In the genomic region with DNA sequence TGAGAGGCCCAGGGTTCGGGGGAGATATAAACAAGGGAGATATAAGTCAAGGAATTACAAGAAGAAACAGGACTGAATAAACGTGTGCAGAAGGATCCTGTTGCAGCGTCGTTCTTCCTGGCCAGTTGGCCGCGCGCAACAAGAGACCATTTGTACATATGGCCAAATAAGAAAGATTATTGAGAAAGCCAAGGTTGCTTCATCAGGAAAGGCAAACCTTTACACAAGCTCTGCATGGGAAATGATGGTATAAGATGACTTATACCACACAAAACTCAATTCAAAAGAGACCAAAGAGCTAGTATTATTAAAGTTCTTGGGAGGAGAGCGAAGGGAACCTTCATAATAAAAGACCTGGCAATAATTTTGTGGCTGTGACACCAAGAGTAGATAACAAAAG, we compare ENCODE assay signal across 24 mouse cellular contexts. TPM values are rescaled to one million over a fixed set of nuclear protein-coding genes. Genes with fewer than 3 reads are reported as not detected.
DNase-seq lines count a peak whose midpoint lies in the region; ATAC-seq lines count a peak whose summit lies in the region.
"Had no signal": no experiment of that assay in that cellular context is flagged by ENCODE, and none has a peak within 500 bp of the region (broad histone marks: within the 10 kb centered on the region; RNA-seq: fewer than 3 reads in every experiment).

No protein-coding gene starts in this region.

- peak; percentile 44 for DNase-seq in 416B (ENCODE audit: low read depth)
- no peak for DNase-seq in heart, embryonic 10.5 days (ENCODE audit: low spot score)
- DNase-seq in right cerebral cortex, postnatal 10 days (ENCODE audit: low spot score in 2 of 2) = no peak
- DNase-seq: adrenal gland, adult 8-10 months; adrenal gland, postnatal 14 days; adrenal gland, postnatal 36 days; B cell, adult 2 months; cerebellum, adult 11-12 months; cerebellum, adult 2 months; cerebellum, adult 9-10 months; cerebellum, postnatal 10 days; cerebellum, postnatal 25 days; forebrain, postnatal 0 days had no signal

- no peak overlapping the region for H3K27ac ChIP-seq in heart, embryonic 10.5 days
- H3K27ac ChIP-seq: embryonic facial prominence, embryonic 10.5 days; embryonic facial prominence, embryonic 12.5 days; forebrain, embryonic 13.5 days; forebrain, embryonic 15.5 days had no signal

- peak; percentile 51 for ATAC-seq in granulocyte monocyte progenitor cell, adult 5-6 weeks (replicated peaks; ENCODE audit: poor library complexity, severe bottlenecking)
- ATAC-seq in megakaryocyte progenitor cell, adult 5-6 weeks (replicated peaks; ENCODE audit: poor library complexity) = peak; percentile 79
- ATAC-seq: activated CD4-positive, CD25-positive, alpha-beta regulatory T cell, adult 4 months; CD4-positive, CD25-positive, alpha-beta regulatory T cell, adult 4 months; forebrain, embryonic 13.5 days; forebrain, embryonic 15.5 days; forebrain, postnatal 0 days; Patski had no signal

- H3K36me3 ChIP-seq in heart, embryonic 10.5 days = no peaks in the 10 kb centered on the region
- H3K36me3 ChIP-seq: embryonic facial prominence, embryonic 10.5 days; embryonic facial prominence, embryonic 12.5 days; forebrain, embryonic 15.5 days; G1E had no signal

- peaks cover 7% of the 10 kb centered on the region; the same call in 1 of the 2 replicates for H3K4me1 ChIP-seq in heart, embryonic 10.5 days
- H3K4me1 ChIP-seq: embryonic facial prominence, embryonic 10.5 days; embryonic facial prominence, embryonic 12.5 days; forebrain, embryonic 13.5 days; forebrain, embryonic 15.5 days had no signal

- no peak overlapping the region for H3K4me3 ChIP-seq in heart, embryonic 10.5 days
- H3K4me3 ChIP-seq: embryonic facial prominence, embryonic 10.5 days; embryonic facial prominence, embryonic 12.5 days; forebrain, embryonic 13.5 days; forebrain, embryonic 15.5 days had no signal

- H3K9me3 ChIP-seq in heart, embryonic 10.5 days = no peaks in the 10 kb centered on the region
- H3K9me3 ChIP-seq: embryonic facial prominence, embryonic 10.5 days; embryonic facial prominence, embryonic 12.5 days; forebrain, embryonic 13.5 days; forebrain, embryonic 15.5 days; G1E had no signal

- H3K27me3 ChIP-seq in heart, embryonic 10.5 days (ENCODE audit: insufficient read depth, poor library complexity, severe bottlenecking) = no peaks in the 10 kb centered on the region
- H3K27me3 ChIP-seq: CH12.LX; embryonic facial prominence, embryonic 12.5 days; forebrain, embryonic 13.5 days; forebrain, embryonic 15.5 days had no signal

- WGBS in heart, embryonic 10.5 days = 83% methylated on average over 8 of the region's 8 CpGs

RNA-seq across cellular contexts. Expression of a gene that starts 49.1 kb away (rescaled TPM):
- total RNA-seq in granulocyte monocyte progenitor cell, adult 5-6 weeks (2014; fragmentation: Nextera tagmentation) = 504 and 603 TPM in 2 replicates
- total RNA-seq in granulocyte monocyte progenitor cell, adult 5-6 weeks (2017) = 303 and 340 TPM in 2 replicates
- 461 and 468 TPM in 2 replicates for total RNA-seq in megakaryocyte progenitor cell, adult 5-6 weeks (2015)
- 318 and 331 TPM in 2 replicates for total RNA-seq in megakaryocyte progenitor cell, adult 5-6 weeks (2017)
- polyA plus RNA-seq in heart, embryonic 10.5 days (2016; fragmentation: Nextera tagmentation; extraction: Ambion mirVana) = 1,023 and 1,250 TPM in 2 replicates

RNA-seq across cellular contexts. Expression of a gene that starts 49.8 kb away (rescaled TPM):
- total RNA-seq in granulocyte monocyte progenitor cell, adult 5-6 weeks (2014; fragmentation: Nextera tagmentation) = 45.8 and 70.9 TPM in 2 replicates
- 67.8 and 69.3 TPM in 2 replicates for total RNA-seq in granulocyte monocyte progenitor cell, adult 5-6 weeks (2017)
- total RNA-seq in megakaryocyte progenitor cell, adult 5-6 weeks (2015) = 63.9 and 78.2 TPM in 2 replicates
- 65.1 and 81.3 TPM in 2 replicates for total RNA-seq in megakaryocyte progenitor cell, adult 5-6 weeks (2017)
- polyA plus RNA-seq in heart, embryonic 10.5 days (2016; fragmentation: Nextera tagmentation; extraction: Ambion mirVana) = 38.4 and 45.6 TPM in 2 replicates
